Mouse (Mus musculus) intestine, postnatal 0 days (tissue): ENCODE measurements around the gene Krt88. TPM values are rescaled to one million over a fixed set of nuclear protein-coding genes. Genes with fewer than 3 reads are reported as not detected.

Experiments
- ATAC-seq: fragments of 200-750 bp; cut with Nextera tagmentation; 2 replicates; pipeline ENCODE4 v1.8.0; 2017; ENCODE audit warnings: mild to moderate bottlenecking, moderate TSS enrichment, moderate library complexity
- H3K27ac ChIP-seq: fragments of 300-500 bp; sonication (generic); 2 replicates; pipeline ENCODE4 v1.5.1; 2014; ENCODE audit warnings: mild to moderate bottlenecking, low read depth, low read length, moderate library complexity
- H3K27me3 ChIP-seq: fragments of 300-500 bp; sonication (generic); replicated peaks from 2 replicates; pipeline ENCODE4 v1.6.1; 2014; ENCODE audit warnings: low read length, mixed read lengths; ENCODE audit not compliant: control insufficient read depth, insufficient read depth
- H3K36me3 ChIP-seq: fragments of 300-500 bp; sonication (generic); 2 replicates; pipeline ENCODE4 v1.6.1; 2014; ENCODE audit warnings: mild to moderate bottlenecking, moderate library complexity; ENCODE audit not compliant: control insufficient read depth, insufficient read depth
- H3K4me1 ChIP-seq: fragments of 300-500 bp; sonication (generic); replicated peaks from 2 replicates; pipeline ENCODE4 v1.6.1; 2014; ENCODE audit warnings: antibody characterized with exemption, low read length, mixed read lengths; ENCODE audit not compliant: control insufficient read depth, insufficient read depth
- H3K4me2 ChIP-seq: fragments of 300-500 bp; sonication (generic); replicated peaks from 2 replicates; pipeline ENCODE4 v1.6.1; 2014; ENCODE audit warnings: low read depth, mild to moderate bottlenecking, moderate library complexity
- H3K4me3 ChIP-seq: fragments of 300-500 bp; sonication (generic); 2 replicates; pipeline ENCODE4 v1.5.1; 2014; ENCODE audit warnings: low read depth, low read length
- H3K9ac ChIP-seq: fragments of 300-500 bp; sonication (generic); 2 replicates; pipeline ENCODE4 v1.6.1; 2014; ENCODE audit warnings: mild to moderate bottlenecking, low read depth, low read length
- H3K9me3 ChIP-seq: fragments of 300-500 bp; sonication (generic); 2 replicates; pipeline ENCODE4 v1.6.1; 2016; ENCODE audit warnings: mixed run types; ENCODE audit not compliant: control insufficient read depth
- CTCF ChIP-seq: sonication (generic); IDR thresholded peaks from 2 replicates; pipeline ENCODE4 v1.5.1; 2016; ENCODE audit warnings: low read depth, mild to moderate bottlenecking, control low read depth, antibody characterized with exemption, moderate library complexity
- WGBS: fragments of 180-500 bp; shearing (Covaris S2); extraction: QIAGEN DNeasy Blood & Tissue Kit; methylation state at CpG from one replicate; pipeline ENCODE4 v1.1.7; 2014; 5-methylcytosine and 5-hydroxymethylcytosine counted together
- polyA plus RNA-seq: library from polyadenylated mRNA; unstranded; fragments of >200 nt; fragmentation: Nextera tagmentation; extraction: Ambion mirVana; gene quantifications from 2 replicates; pipeline ENCODE4 v1.2.1, GENCODE M21; 2015

The Krt88 gene
- not detected in 2 replicates for polyA plus RNA-seq

- Histone ChIP-seq H3K27me3 (no peaks in the 10 kb centered on the region), H3K9ac (no peak within 1 kb of the TSS), H3K4me1 (no peaks in the 10 kb centered on the region), H3K27ac (no peak within 1 kb of the TSS), H3K4me3 (no peak within 1 kb of the TSS), H3K9me3 (no peaks in the 10 kb centered on the region), H3K36me3 (no peaks in the 10 kb centered on the region), H3K4me2 (no peak within 1 kb of the TSS)
- ATAC-seq: no peak
- no peak for TF ChIP-seq CTCF
- 67% methylated on average over 2 of the region's 2 CpGs for WGBS
These were observed at the start of gene Krt88 for GRCm38 (mm10) chr15:101447444-101447843. Gene Krt88 (plus strand): TSS chr15:101447744.

- TF ChIP-seq CTCF: no peak
- no peak overlapping the region for H3K27ac ChIP-seq
- no peak overlapping the region for H3K4me2 ChIP-seq
- no peak for ATAC-seq
- H3K36me3 ChIP-seq: 0 out of 2 replicates have a peak, but pooled peaks cover 6% of the 10 kb centered on the region
- no peaks in the 10 kb centered on the region for H3K9me3 ChIP-seq
- no peak overlapping the region for H3K4me3 ChIP-seq
- H3K27me3 ChIP-seq: no peaks in the 10 kb centered on the region
- no peaks in the 10 kb centered on the region; the same call in 1 of the 2 replicates for H3K4me1 ChIP-seq
- H3K9ac ChIP-seq: no peak overlapping the region
- 83% methylated on average over 8 of the region's 8 CpGs for WGBS
These were observed 49.3 kb upstream of the Krt88 start for GRCm38 (mm10) chr15:101398269-101398668.

DNA sequence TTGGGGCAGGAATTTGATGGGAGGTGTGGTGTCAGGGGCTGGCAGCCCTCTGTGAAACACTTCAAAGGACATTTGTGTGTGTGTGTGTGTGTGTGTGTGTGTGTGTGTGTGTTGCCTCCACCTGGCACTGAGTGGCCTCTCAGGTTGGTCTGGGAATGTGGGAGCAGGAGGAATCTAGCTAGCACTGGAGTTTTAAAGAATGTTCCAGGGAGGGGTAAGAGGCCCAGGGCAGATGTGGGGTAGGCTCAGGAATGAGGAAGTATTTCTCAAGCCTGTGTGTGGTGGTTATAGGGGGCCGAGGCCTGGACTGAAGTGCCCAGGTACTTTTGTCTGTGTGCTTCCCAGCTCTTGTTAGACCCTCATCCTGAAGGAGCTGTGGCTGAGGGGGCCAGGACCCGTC lies 36.8 kb upstream of the Krt88 start, which contains the start of gene Krt7:
Krt7 (plus strand) TSS at position 269 of the 400 bp plus-strand sequence.
- peak; percentile 44 for ATAC-seq
- TF ChIP-seq CTCF: no peak
- Histone ChIP-seq H3K4me2 (peak within 1 kb of the TSS; percentile 64), H3K9ac (peak within 1 kb of the TSS; percentile 43), H3K27me3 (no peaks in the 10 kb centered on the region), H3K27ac (peak within 1 kb of the TSS; percentile 41; the same call in 1 of the 2 replicates), H3K4me3 (peak within 1 kb of the TSS; percentile 36), H3K36me3 (no peaks in the 10 kb centered on the region), H3K4me1 (0 out of 2 replicates have a peak, but pooled peaks cover 7% of the 10 kb centered on the region), H3K9me3 (no peaks in the 10 kb centered on the region)
- 8% methylated on average over 2 of the region's 2 CpGs for WGBS

GRCm38 (mm10) chr15:101412188-101412587 lies 35.4 kb upstream of the Krt88 start:
- Histone ChIP-seq H3K4me3 (peak overlapping the region; percentile 36), H3K9me3 (no peaks in the 10 kb centered on the region), H3K9ac (peak overlapping the region; percentile 43), H3K27me3 (no peaks in the 10 kb centered on the region), H3K27ac (0 out of 2 replicates have a peak overlapping the region, but pooled peaks have one; percentile 41), H3K36me3 (no peaks in the 10 kb centered on the region), H3K4me2 (peak overlapping the region; percentile 64), H3K4me1 (0 out of 2 replicates have a peak, but pooled peaks cover 7% of the 10 kb centered on the region)
- 18% methylated on average over 31 of the region's 31 CpGs for WGBS
- TF ChIP-seq CTCF: no peak
- ATAC-seq: peak; percentile 61

- Histone ChIP-seq H3K9ac (no peak overlapping the region), H3K4me2 (peak overlapping the region; percentile 64), H3K27me3 (no peaks in the 10 kb centered on the region), H3K27ac (peak overlapping the region; percentile 50; the same call in 1 of the 2 replicates), H3K4me3 (no peak overlapping the region), H3K36me3 (no peaks in the 10 kb centered on the region), H3K9me3 (no peaks in the 10 kb centered on the region), H3K4me1 (0 out of 2 replicates have a peak, but pooled peaks cover 7% of the 10 kb centered on the region)
- ATAC-seq: no peak
- TF ChIP-seq CTCF: peak; percentile 50
- 47% methylated on average over 7 of the region's 7 CpGs for WGBS
These were observed 33.5 kb upstream of the Krt88 start for GRCm38 (mm10) chr15:101413916-101414635.

GRCm38 (mm10) chr15:101414807-101415565 lies 32.6 kb upstream of the Krt88 start:
- H3K4me2 ChIP-seq: peak overlapping the region; percentile 32

More at GRCm38 (mm10) chr15:101414807-101415565, 32.6 kb upstream of the Krt88 start:
- Histone ChIP-seq H3K9ac (no peak overlapping the region), H3K4me3 (no peak overlapping the region), H3K36me3 (0 out of 2 replicates have a peak, but pooled peaks cover 8% of the 10 kb centered on the region), H3K4me1 (0 out of 2 replicates have a peak, but pooled peaks cover 7% of the 10 kb centered on the region), H3K27ac (no peak overlapping the region), H3K27me3 (no peaks in the 10 kb centered on the region), H3K9me3 (no peaks in the 10 kb centered on the region)
- 34% methylated on average over 11 of the region's 11 CpGs for WGBS
- no peak for TF ChIP-seq CTCF
- peak; percentile 64 for ATAC-seq
